Mouse (Mus musculus) C2C12 (cell line): ENCODE results near the gene Mroh2a.

Experiments
- CEBPB ChIP-seq: IDR thresholded peaks from one replicate; pipeline ENCODE4 v1.6.1; 2011; ENCODE audit warnings: low read depth, mild to moderate bottlenecking, control low read depth, moderate library complexity
- CTCF ChIP-seq: IDR thresholded peaks from one replicate; pipeline ENCODE4 v1.5.1; 2011; ENCODE audit not compliant: control insufficient read depth, insufficient read depth, insufficient read length
- FOSL1 ChIP-seq: IDR thresholded peaks from one replicate; pipeline ENCODE4 v1.8.0; 2011; ENCODE audit warnings: mild to moderate bottlenecking, low read length; ENCODE audit not compliant: poor library complexity, insufficient read depth, severe bottlenecking
- MAX ChIP-seq: IDR thresholded peaks from one replicate; pipeline ENCODE4 v1.6.1; 2011; ENCODE audit warnings: mild to moderate bottlenecking, control low read depth
- MYOD1 ChIP-seq: IDR thresholded peaks from one replicate; pipeline ENCODE4 v1.6.1; 2011; ENCODE audit warnings: low read depth; ENCODE audit not compliant: control insufficient read depth, insufficient read length
- MYOG ChIP-seq: IDR thresholded peaks from one replicate; pipeline ENCODE4 v1.6.1; 2011; ENCODE audit not compliant: control insufficient read depth, insufficient read length; ENCODE audit errors: extremely low read depth
- USF1 ChIP-seq: IDR thresholded peaks from one replicate; pipeline ENCODE4 v1.6.1; 2011; ENCODE audit warnings: low read depth, mild to moderate bottlenecking, control low read depth, moderate library complexity

DNA sequence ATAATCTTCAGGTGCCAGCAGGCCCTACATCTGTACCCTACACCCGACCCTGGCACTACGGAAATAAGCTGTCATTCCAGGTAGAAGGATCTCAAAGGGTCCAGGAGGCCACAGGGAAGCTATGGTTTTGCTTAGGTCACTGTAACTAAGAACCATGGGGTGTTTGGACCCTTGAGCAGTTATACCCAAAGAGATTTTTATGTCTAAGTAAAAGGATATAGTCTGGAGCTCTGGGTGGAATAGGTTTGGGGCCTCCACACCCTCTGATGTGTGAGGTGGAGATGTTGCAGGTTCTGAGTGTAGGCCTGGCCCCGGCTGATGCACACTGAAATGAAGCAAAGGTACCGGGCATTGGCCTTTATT lies 7.4 kb downstream of the Mroh2a start:
- TF ChIP-seq CTCF (no peak), MYOG (no peak), MAX (no peak), USF1 (no peak), FOSL1 (no peak), MYOD1 (no peak), CEBPB (no peak)
